Comparison of ENCODE assay signal across 14 mouse cellular contexts in genomic region chr12:46568665-46569064, GRCm38 (mm10).
"Had no signal": no experiment of that assay in that cellular context is flagged by ENCODE, and none has a peak within 500 bp of the region (broad histone marks: within the 10 kb centered on the region; RNA-seq: fewer than 3 reads in every experiment).

No protein-coding gene starts in this region.

- DNase-seq: liver, postnatal 0 days; lung, adult 2 months; lung, postnatal 14 days; lung, postnatal 36 days; retina, postnatal 1 day; right cerebral cortex, postnatal 25 days; right cerebral cortex, postnatal 4 days; spleen, adult 18-20 months; thymus, adult 2 months; thymus, postnatal 25 days; thymus, postnatal 4 days had no signal

- ATAC-seq: liver, postnatal 0 days; lung, postnatal 0 days; midbrain, embryonic 13.5 days; midbrain, embryonic 15.5 days had no signal
